Mouse (Mus musculus): Measurements from ENCODE around the gene Mrpl57.
A peak's percentile ranks its signal among the peaks of the same experiment; 100 is the strongest.

The Mrpl57 gene

GRCm38 (mm10) chr14:57825788-57826751 lies at the start of gene Mrpl57, which contains the start of gene Ska3:
Gene Mrpl57 (plus strand): TSS chr14:57826234.
Gene Ska3 (minus strand): TSS chr14:57826185.
- peak; percentile 14; the same call in 1 of the 2 replicates for TF ChIP-seq GATA4 (IDR thresholded peaks at IDR 0.05; ENCODE audit: insufficient replicate concordance, low read length)

GRCm38 (mm10) chr14:57787406-57787805 lies 38.6 kb upstream of the Mrpl57 start:
- no peak for TF ChIP-seq GATA4 (IDR thresholded peaks at IDR 0.05; ENCODE audit: insufficient replicate concordance, low read length)

- TF ChIP-seq GATA4 (IDR thresholded peaks at IDR 0.05; ENCODE audit: insufficient replicate concordance, low read length): no peak
Observed at GRCm38 (mm10) chr14:57789311-57789710, 36.7 kb upstream of the Mrpl57 start.

GRCm38 (mm10) chr14:57789759-57790158 lies 36.3 kb upstream of the Mrpl57 start:
- TF ChIP-seq GATA4 (IDR thresholded peaks at IDR 0.05; ENCODE audit: insufficient replicate concordance, low read length): no peak

GRCm38 (mm10) chr14:57791171-57791570 lies 34.9 kb upstream of the Mrpl57 start:
- no peak for TF ChIP-seq GATA4 (IDR thresholded peaks at IDR 0.05; ENCODE audit: insufficient replicate concordance, low read length)

- TF ChIP-seq GATA4 (IDR thresholded peaks at IDR 0.05; ENCODE audit: insufficient replicate concordance, low read length): no peak
Observed at GRCm38 (mm10) chr14:57797551-57797950, 28.5 kb upstream of the Mrpl57 start.

- TF ChIP-seq GATA4 (IDR thresholded peaks at IDR 0.05; ENCODE audit: insufficient replicate concordance, low read length): no peak; the same call in 1 of the 2 replicates
Observed at GRCm38 (mm10) chr14:57797991-57798931, 27.8 kb upstream of the Mrpl57 start, which contains the start of gene Sap18. Gene Sap18 (plus strand): TSS chr14:57798180.

- TF ChIP-seq GATA4 (IDR thresholded peaks at IDR 0.05; ENCODE audit: insufficient replicate concordance, low read length): no peak
Observed at GRCm38 (mm10) chr14:57803731-57804130, 22.3 kb upstream of the Mrpl57 start.

- no peak for TF ChIP-seq GATA4 (IDR thresholded peaks at IDR 0.05; ENCODE audit: insufficient replicate concordance, low read length)
Observed at GRCm38 (mm10) chr14:57808558-57808957, 17.5 kb upstream of the Mrpl57 start.

GRCm38 (mm10) chr14:57810886-57811285 lies 15.1 kb upstream of the Mrpl57 start:
- TF ChIP-seq GATA4 (IDR thresholded peaks at IDR 0.05; ENCODE audit: insufficient replicate concordance, low read length): no peak

- TF ChIP-seq GATA4 (IDR thresholded peaks at IDR 0.05; ENCODE audit: insufficient replicate concordance, low read length): no peak
Observed at GRCm38 (mm10) chr14:57811844-57812243, 14.2 kb upstream of the Mrpl57 start.

- no peak for TF ChIP-seq GATA4 (IDR thresholded peaks at IDR 0.05; ENCODE audit: insufficient replicate concordance, low read length)
Observed at GRCm38 (mm10) chr14:57820839-57821238, 5.2 kb upstream of the Mrpl57 start.

- no peak for TF ChIP-seq GATA4 (IDR thresholded peaks at IDR 0.05; ENCODE audit: insufficient replicate concordance, low read length)
Observed at GRCm38 (mm10) chr14:57827284-57827683, 1.2 kb downstream of the Mrpl57 start.

- no peak for TF ChIP-seq GATA4 (IDR thresholded peaks at IDR 0.05; ENCODE audit: insufficient replicate concordance, low read length)
Observed at GRCm38 (mm10) chr14:57833526-57833925, 7.5 kb downstream of the Mrpl57 start.

- TF ChIP-seq GATA4 (IDR thresholded peaks at IDR 0.05; ENCODE audit: insufficient replicate concordance, low read length): no peak
Observed at GRCm38 (mm10) chr14:57835157-57835556, 9.1 kb downstream of the Mrpl57 start.

Measured in liver, adult (tissue).